Mouse (Mus musculus): ENCODE data around the gene Agrn. TPM values are rescaled to one million over a fixed set of nuclear protein-coding genes. Genes with fewer than 3 reads are reported as not detected.

Agrn gene
- total RNA-seq (2023), result 5.8 TPM

DNA sequence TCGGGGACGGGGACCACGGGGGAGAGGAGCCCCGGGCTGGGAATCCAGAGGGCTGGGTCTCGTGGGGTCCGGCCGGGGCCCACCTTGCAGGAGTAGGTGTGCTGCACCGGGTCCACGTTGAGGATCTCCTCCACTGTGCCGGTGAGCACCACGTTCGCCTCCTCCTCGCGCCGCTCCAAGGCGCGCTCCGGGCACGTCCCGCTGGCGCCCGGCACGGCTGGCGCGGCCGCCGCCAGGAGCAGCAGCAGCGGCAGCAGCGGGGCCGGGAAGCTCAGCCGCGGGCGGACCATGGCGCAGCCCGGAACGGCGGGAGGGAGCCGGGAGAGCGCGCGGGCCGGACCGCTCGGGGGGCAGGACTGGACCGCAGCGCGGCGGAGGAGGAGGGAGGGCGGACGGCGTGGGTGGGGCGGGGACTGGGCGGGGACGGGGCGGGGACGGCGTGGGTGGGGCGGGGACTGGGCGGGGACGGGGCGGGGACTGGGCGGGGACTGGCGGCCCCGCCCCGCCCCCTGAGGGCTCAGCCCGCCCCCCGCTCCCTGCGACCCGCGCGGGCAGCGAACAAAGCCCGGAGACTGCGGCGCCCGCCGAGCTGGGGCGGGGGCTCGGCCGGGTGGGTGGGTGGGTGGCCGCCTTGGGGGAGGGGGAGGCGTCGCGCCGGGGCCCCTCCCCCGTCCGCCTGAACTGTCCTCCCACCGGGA lies at the start of gene Agrn:
Agrn (minus strand) TSS at position 358 of the 698 bp plus-strand sequence.

DNA sequence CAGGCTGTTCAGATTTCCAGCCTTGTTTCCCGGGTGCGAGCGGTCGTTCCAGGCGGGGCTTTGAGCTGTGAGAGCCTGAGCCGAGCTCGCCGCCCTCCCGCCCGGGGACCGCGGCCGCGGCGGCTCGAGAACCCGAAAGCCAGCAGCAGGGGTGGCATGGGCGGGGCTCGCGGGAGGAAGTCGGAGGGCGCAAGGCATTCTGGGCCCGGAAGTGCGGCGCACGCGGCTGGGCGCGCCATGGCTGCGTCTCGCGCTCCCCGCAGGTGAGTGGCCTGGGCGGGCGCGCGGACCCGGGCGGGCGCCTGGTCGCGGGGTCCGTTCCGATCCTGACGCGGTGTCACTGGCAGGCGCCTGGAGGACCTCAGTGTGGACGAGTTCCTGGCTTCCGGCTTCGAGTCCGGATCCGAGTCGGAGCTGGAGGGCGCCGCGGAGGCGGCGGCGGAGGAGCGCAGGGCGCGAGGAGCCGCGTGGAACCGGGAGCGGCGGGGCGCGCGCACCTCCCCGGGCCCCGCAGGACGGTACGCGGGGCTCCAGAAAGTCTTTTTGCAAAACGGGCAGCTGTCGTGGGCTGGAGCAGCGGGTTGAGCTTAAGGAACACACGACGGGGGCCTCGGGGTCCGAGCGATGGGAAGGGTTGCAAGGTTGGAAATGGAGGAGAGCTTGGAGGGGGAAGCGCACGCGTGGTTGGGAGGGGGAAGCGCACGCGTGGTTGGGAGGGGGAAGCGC lies 38.7 kb upstream of the Agrn start, which contains the start of gene Noc2l:
Noc2l (plus strand) TSS at position 203 of the 726 bp plus-strand sequence.

DNA sequence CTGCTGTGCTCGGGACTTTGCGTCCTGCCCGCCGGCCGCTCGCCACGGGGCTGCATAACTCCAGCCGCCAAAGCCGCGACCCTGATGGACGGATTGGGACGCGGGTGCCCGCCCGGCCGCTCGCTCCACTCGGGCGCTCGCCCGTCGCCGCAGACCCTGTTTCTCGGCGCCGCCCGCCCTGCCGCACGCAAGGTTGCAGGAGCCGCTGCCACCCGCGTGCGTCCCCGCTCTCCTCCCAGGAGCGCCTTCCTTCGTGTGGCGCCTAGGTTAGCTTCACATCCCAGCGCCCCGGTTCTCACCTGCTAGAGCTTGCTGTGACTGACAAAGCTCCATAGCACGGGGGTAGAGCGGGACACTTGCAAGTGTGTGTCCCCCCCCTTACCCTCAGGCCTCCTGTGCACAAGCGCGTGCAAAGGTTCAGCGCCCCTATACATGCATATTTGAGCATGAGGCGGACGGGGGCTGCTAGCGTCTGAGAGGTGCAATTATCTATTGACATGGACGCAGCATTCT lies 37.5 kb upstream of the Agrn start, which contains the start of gene Plekhn1:
Plekhn1 (minus strand) TSS at position 157 of the 513 bp plus-strand sequence.

DNA sequence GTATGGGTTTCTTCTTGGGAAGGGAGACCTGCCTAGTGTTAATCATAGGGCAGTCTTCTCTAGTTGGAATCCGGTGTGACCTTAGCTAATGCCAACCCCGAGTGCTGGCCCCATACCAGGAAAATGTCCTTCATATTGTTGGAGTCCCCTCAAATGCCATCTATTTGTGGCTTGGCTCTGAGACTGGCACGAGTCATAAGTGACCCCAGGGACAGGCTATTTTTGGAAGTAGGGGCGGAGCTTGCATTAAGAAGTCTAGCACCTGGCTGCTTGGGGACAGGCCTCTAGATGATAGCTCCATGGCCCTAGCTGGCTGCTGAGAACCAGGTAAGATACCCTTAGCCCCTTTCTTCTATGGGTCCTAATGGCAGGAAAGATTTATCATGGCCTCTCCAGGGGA lies 18.4 kb upstream of the Agrn start, which contains the start of gene Perm1:
Perm1 (plus strand) TSS at position 220 of the 400 bp plus-strand sequence.

DNA sequence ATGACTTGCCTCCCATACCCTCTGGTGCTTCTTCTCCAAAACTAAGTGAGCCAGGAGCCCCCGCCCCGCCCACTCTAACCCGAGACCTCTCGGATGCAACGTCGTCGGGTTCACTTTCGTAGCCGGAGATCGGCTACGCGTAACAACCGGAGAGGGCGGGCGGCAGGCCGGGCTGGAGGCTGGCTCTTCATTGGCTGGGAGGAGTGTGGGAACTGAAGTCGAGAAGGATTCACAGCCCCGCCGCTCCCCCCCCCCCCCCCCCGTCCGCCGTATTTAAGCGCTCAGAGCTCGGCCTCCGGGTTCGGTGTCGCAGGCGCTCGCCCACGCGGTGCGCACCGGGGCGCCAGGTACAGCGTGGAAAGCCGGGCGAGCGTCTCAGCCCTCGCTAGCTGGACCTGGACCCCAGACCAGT lies 5.7 kb upstream of the Agrn start, which contains the start of gene AW011738:
AW011738 (plus strand) TSS at position 304 of the 412 bp plus-strand sequence.

DNA sequence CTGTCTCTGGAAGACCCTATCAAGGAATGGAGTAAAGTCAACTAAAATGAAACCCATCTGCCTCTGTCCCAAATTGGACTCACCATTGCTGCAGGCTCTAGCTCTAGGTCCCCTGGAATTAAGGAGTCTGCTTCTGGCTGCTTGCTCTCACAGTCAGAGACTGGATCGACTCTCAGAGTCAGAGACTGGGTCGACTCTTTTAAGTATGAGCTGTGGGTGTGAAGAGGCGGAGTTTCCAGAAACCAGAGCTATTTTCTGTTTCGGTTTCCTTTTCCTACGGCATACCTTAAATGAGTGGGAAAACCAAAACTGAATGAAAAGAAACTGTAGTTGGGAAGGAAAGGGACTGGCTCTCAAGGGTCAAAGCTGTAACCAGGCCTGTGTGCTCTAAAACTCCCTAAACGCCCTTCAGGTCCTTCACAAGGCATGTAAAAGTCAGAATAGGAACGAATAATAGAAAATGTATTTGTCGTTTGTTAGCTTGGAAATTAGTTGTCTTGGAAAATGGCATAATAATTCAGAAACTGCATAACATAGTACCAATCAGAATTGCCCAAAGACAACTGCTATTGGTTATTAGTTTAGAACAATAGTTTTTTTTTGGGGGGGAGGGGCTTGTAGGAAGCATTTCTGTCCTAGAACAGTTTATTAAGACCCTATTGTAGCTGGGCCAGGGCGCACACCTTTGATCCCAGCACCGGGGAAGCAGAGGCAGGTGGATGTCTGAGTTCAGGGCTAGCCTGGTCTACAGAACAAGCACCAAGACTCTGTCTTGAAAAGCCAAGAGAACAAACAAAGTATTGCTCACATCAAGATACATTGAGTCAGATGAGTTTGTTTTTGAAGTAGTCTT lies 3.6 kb upstream of the Agrn start, which contains the start of gene Isg15:
Isg15 (minus strand) TSS at position 196 of the 853 bp plus-strand sequence.

DNA sequence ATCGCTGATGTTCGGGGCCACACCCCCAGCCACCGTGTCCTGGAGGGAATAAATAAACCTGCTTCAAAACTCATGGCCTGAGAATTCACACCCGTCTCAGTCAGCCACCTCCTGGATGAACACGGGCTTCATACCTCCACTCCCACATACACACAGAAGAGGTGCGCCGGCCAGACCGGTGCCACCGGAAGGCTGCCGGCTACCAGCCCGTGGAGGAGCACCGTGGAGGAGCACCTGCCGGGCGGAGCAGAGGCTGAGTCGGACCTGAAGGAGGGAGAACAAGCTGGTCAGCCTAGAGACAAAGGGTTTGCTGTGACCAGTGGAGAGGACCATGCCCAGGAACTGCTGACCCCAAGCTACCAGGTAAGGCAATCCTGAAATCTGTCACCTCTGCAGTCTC lies 66.9 kb downstream of the Agrn start, which contains the start of gene Rnf223:
Rnf223 (plus strand) TSS at position 78 of the 400 bp plus-strand sequence.

Other genes with a start within 250 kb of the Agrn start
- gene C1qtnf12, start 235.2 kb downstream of the Agrn start, total RNA-seq (2023), result 3.1 TPM
- gene B3galt6, start 204.8 kb downstream of the Agrn start, total RNA-seq (2023), result 2.8 TPM
- 167 TPM for gene Sdf4, start 204.6 kb downstream of the Agrn start, total RNA-seq (2023)
- gene Tnfrsf4, start 183.6 kb downstream of the Agrn start, total RNA-seq (2023), result 15.7 TPM
- 28.4 TPM for gene Tnfrsf18, start 171.3 kb downstream of the Agrn start, total RNA-seq (2023)
- gene Ttll10, start 138.1 kb downstream of the Agrn start, total RNA-seq (2023), result not detected
- gene 9430015G10Rik, start 87.5 kb downstream of the Agrn start, total RNA-seq (2023), result 47.3 TPM
- gene Rnf223, start 67.0 kb downstream of the Agrn start, total RNA-seq (2023), result 1.4 TPM
- gene Isg15, start 3.3 kb upstream of the Agrn start, total RNA-seq (2023), result 14.4 TPM
- gene AW011738, start 5.8 kb upstream of the Agrn start, total RNA-seq (2023), result 10.8 TPM
- gene Perm1, start 18.4 kb upstream of the Agrn start, total RNA-seq (2023), result 0.43 TPM
- gene Plekhn1, start 37.4 kb upstream of the Agrn start, total RNA-seq (2023), result 46.5 TPM
- 99.1 TPM for gene Noc2l, start 38.5 kb upstream of the Agrn start, total RNA-seq (2023)
- 0.46 TPM for gene Samd11, start 58.2 kb upstream of the Agrn start, total RNA-seq (2023)
- gene Vmn2r-ps159, start 133.6 kb upstream of the Agrn start, total RNA-seq (2023), result not detected